Mouse (Mus musculus) heart, postnatal 0 days (tissue): ENCODE data around the gene Rgs9bp. TPM values are rescaled to one million over a fixed set of nuclear protein-coding genes. Genes with fewer than 3 reads are reported as not detected.

Experiments
- ATAC-seq: fragments of 200-750 bp; cut with Nextera tagmentation; 2 replicates; pipeline ENCODE4 v1.8.0; 2017; ENCODE audit warnings: low read depth, moderate number of reproducible peaks, moderate library complexity; ENCODE audit not compliant: insufficient read depth
- DNase-seq: peaks from one replicate; pipeline ENCODE4 v3.0.0-alpha.2; 2016; ENCODE audit warnings: low spot score
- H3K27ac ChIP-seq: fragments of 300-500 bp; sonication (generic); 2 replicates; pipeline ENCODE4 v1.5.1; 2014; ENCODE audit warnings: low read depth, mild to moderate bottlenecking
- H3K27me3 ChIP-seq: fragments of 300-500 bp; sonication (generic); 2 replicates; pipeline ENCODE4 v1.6.1; 2014; ENCODE audit warnings: low read length, mixed read lengths; ENCODE audit not compliant: control insufficient read depth, insufficient read depth
- H3K36me3 ChIP-seq: fragments of 300-500 bp; sonication (generic); replicated peaks from 2 replicates; pipeline ENCODE4 v1.6.1; 2014; ENCODE audit warnings: low read length, mixed read lengths; ENCODE audit not compliant: control insufficient read depth, insufficient read depth
- H3K4me1 ChIP-seq: fragments of 300-500 bp; sonication (generic); 2 replicates; pipeline ENCODE4 v1.6.1; 2014; ENCODE audit warnings: antibody characterized with exemption; ENCODE audit not compliant: control insufficient read depth, insufficient read depth
- H3K4me2 ChIP-seq: fragments of 300-500 bp; sonication (generic); 2 replicates; pipeline ENCODE4 v1.6.1; 2014; ENCODE audit warnings: low read depth, mild to moderate bottlenecking, low read length, moderate library complexity
- H3K4me3 ChIP-seq: fragments of 300-500 bp; sonication (generic); 2 replicates; pipeline ENCODE4 v1.5.1; 2014; ENCODE audit warnings: low read depth, low read length
- H3K9ac ChIP-seq: fragments of 300-500 bp; sonication (generic); replicated peaks from 2 replicates; pipeline ENCODE4 v1.6.1; 2014; ENCODE audit warnings: low read depth, low read length, mixed read lengths
- H3K9me3 ChIP-seq: fragments of 300-500 bp; sonication (generic); replicated peaks from 2 replicates; pipeline ENCODE4 v1.6.1; 2016; ENCODE audit warnings: low read length; ENCODE audit not compliant: control insufficient read depth
- CTCF ChIP-seq: IDR thresholded peaks from 2 replicates; pipeline ENCODE4 v1.5.1; 2016; ENCODE audit warnings: antibody characterized with exemption, control low read depth, low read depth
- EP300 ChIP-seq: IDR thresholded peaks from 2 replicates; pipeline ENCODE4 v1.6.1; 2016; ENCODE audit warnings: antibody characterized with exemption, low read depth
- WGBS: fragments of 180-500 bp; shearing (Covaris S2); extraction: QIAGEN DNeasy Blood & Tissue Kit; methylation state at CpG from one replicate; pipeline ENCODE4 v1.1.7; 2014; 5-methylcytosine and 5-hydroxymethylcytosine counted together
- polyA plus RNA-seq: library from polyadenylated mRNA; unstranded; fragments of >200 nt; fragmentation: Nextera tagmentation; extraction: Ambion mirVana; gene quantifications from 2 replicates; pipeline ENCODE4 v1.2.1, GENCODE M21; 2015
- total RNA-seq: library from RNA; depleted of rRNA; stranded (reverse); fragments of >200 nt; gene quantifications from 2 replicates; pipeline ENCODE4 v1.2.3, GENCODE M21; 2014; ENCODE audit warnings: low replicate concordance

Gene Rgs9bp
- total and polyA plus RNA-seq, 2 experiments from 2014 or later: under 0.01 to 0.04 TPM

- H3K27me3 ChIP-seq: peaks cover 29% of the 10 kb centered on the region
- no peak for TF ChIP-seq CTCF
- TF ChIP-seq EP300: no peak
- peak overlapping the region; percentile 81 for H3K4me3 ChIP-seq
- 24% methylated on average over 15 of the region's 15 CpGs for WGBS
- peaks cover 18% of the 10 kb centered on the region for H3K4me1 ChIP-seq
- no peak for ATAC-seq
- peak overlapping the region; percentile 67; the same call in 1 of the 2 replicates for H3K9ac ChIP-seq
- H3K36me3 ChIP-seq: peaks cover 4% of the 10 kb centered on the region; the same call in 1 of the 2 replicates
- no peak overlapping the region for H3K27ac ChIP-seq
- no peak for DNase-seq
- H3K4me2 ChIP-seq: peak overlapping the region; percentile 87
- H3K9me3 ChIP-seq: no peaks in the 10 kb centered on the region
Measured at GRCm38 (mm10) chr7:35586906-35587445, 1.6 kb upstream of the Rgs9bp start.

DNA sequence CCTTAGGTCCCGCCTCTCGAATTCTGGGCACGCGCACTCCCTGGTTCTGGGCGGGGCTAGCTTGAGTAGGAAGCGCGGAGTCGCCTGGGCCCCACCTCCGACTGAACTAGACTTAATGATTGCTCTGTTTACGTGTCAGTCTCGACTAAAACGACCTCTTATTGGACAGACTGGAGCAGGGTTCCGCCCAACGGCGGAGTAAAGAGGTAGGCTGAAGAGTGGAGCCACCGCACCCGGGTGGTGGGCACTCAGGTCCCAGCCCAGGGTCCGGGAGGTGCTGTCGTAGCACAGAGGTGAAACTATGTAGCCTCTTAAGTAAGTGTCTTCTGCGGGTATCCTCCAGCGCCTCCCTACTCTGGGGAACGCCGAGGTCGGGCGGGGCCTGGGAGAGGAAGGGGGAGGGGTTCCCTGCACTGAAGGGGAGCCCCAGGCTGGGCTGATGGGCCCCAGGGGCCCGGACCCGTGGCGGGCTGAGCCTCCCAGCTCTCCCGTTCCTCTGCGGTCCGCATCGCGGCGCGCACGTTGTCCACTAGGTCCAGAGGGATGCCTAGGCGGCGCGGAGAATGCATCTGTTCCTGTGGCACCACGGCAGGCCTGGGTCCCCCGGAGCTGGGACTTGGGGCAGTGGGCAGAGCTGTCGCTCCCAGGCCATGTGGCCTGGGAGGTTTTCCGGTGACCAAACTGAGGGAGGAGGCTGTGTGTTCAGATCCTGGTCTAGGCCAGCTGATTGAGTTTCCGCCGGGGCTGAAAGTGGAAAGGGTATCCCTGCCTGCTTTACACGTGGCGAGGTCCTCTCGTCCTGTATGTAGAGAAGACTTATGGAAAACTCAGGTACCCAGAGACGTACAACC lies 898 bp upstream of the Rgs9bp start, which contains the start of gene Ankrd27:
Gene Ankrd27 (plus strand): TSS at position 190 of the 851 bp plus-strand sequence.
- H3K27me3 ChIP-seq: peaks cover 29% of the 10 kb centered on the region
- H3K9ac ChIP-seq: peak within 1 kb of the TSS; percentile 67
- under 1% methylated on average over 49 of the region's 49 CpGs for WGBS
- ATAC-seq: peak; percentile 98
- H3K4me3 ChIP-seq: peak within 1 kb of the TSS; percentile 81
- peak; percentile 95 for DNase-seq
- H3K4me1 ChIP-seq: peaks cover 18% of the 10 kb centered on the region
- H3K27ac ChIP-seq: peak within 1 kb of the TSS; percentile 5; the same call in 1 of the 2 replicates
- peak within 1 kb of the TSS; percentile 87 for H3K4me2 ChIP-seq
- no peaks in the 10 kb centered on the region for H3K36me3 ChIP-seq
- TF ChIP-seq CTCF (no peak), EP300 (no peak)
- no peaks in the 10 kb centered on the region for H3K9me3 ChIP-seq

DNA sequence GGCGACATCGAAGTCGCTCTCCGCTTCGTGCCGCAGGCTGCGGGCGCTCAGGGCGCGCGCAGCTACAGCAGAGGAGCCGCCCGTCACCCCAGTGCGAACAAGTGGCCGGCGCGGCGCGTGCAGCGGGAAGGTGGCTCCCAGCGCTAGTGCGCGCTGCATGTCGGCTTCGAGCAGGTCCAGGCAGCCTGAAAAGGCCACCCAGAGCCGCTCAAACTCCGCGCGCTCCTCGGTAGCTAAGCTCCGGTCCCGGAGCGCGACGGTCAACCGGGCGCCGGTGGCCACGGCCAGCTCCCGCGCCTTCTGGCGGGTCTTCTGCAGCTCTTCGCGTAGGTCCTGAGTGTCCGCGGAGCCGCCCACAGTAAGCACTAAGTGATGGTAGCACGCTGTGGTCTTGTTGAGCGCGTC lies 594 bp downstream of the Rgs9bp start:
- peaks cover 18% of the 10 kb centered on the region for H3K4me1 ChIP-seq
- H3K27ac ChIP-seq: no peak overlapping the region
- no peak for ATAC-seq
- no peak for DNase-seq
- H3K27me3 ChIP-seq: peaks cover 29% of the 10 kb centered on the region
- TF ChIP-seq CTCF: no peak
- no peak for TF ChIP-seq EP300
- H3K9me3 ChIP-seq: no peaks in the 10 kb centered on the region
- H3K4me3 ChIP-seq: peak overlapping the region; percentile 81
- H3K36me3 ChIP-seq: no peaks in the 10 kb centered on the region
- peak overlapping the region; percentile 87 for H3K4me2 ChIP-seq
- H3K9ac ChIP-seq: peak overlapping the region; percentile 31; the same call in 1 of the 2 replicates
- 0% methylated on average over 46 of the region's 50 CpGs for WGBS

DNA sequence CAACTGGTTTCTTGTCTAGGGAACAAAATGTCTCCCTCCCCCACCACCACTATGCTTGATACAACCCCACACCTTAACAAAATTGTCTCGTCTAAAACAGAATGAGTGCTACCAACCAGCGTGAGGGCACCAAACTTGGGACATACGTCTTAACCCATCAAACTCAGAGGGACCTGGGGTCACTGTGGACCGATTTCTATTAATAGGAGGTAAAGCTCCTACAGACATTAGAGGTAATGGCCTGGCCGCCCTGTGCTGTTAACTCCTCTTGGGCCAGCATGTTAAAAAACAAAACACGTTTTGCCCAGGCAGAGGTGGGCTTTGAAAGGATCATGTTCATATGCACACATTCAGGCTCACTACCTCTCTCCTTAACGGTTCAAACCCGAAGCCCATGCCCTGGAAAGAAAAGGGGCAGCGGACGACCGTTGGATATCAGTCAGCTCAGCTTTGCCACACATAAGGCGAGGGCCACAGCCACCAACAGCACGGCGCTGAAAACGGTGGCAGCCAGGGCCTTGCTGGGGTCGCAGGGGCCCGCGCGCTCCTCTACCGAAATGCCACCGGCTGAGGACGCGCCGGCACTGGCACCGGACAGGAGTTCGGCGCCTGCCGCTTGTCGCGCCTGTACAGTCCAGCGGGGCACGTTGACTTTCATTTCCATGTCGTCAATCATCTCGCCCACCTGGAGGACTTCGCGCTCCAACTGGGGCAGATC lies 1.2 kb downstream of the Rgs9bp start:
- DNase-seq: no peak

GRCm38 (mm10) chr7:35583476-35584025 lies 1.8 kb downstream of the Rgs9bp start:
- Histone ChIP-seq H3K36me3 (no peaks in the 10 kb centered on the region), H3K4me2 (no peak overlapping the region), H3K9me3 (no peaks in the 10 kb centered on the region), H3K4me1 (peaks cover 18% of the 10 kb centered on the region), H3K27me3 (peaks cover 29% of the 10 kb centered on the region), H3K9ac (no peak overlapping the region), H3K4me3 (no peak overlapping the region), H3K27ac (no peak overlapping the region)
- DNase-seq (no peak), ATAC-seq (no peak)
- 15% methylated on average over 11 of the region's 11 CpGs for WGBS
- no peak for TF ChIP-seq EP300
- TF ChIP-seq CTCF: no peak

More for the DNA sequence above, 1.2 kb downstream of the Rgs9bp start:
- Histone ChIP-seq H3K9me3 (no peaks in the 10 kb centered on the region), H3K27ac (no peak overlapping the region), H3K4me3 (peak overlapping the region; percentile 81), H3K27me3 (peaks cover 29% of the 10 kb centered on the region), H3K4me1 (peaks cover 18% of the 10 kb centered on the region), H3K36me3 (no peaks in the 10 kb centered on the region), H3K4me2 (peak overlapping the region; percentile 87), H3K9ac (peak overlapping the region; percentile 31; the same call in 1 of the 2 replicates)
- WGBS: 8% methylated on average over 36 of the region's 36 CpGs
- ATAC-seq: no peak
- no peak for TF ChIP-seq CTCF
- no peak for TF ChIP-seq EP300
